Mouse (Mus musculus) embryonic facial prominence, embryonic 13.5 days (tissue): Measurements from ENCODE around the gene Ppp1r12b. TPM values are rescaled to one million over a fixed set of nuclear protein-coding genes. Genes with fewer than 3 reads are reported as not detected.
A peak's percentile ranks its signal among the peaks of the same experiment; 100 is the strongest.

Experiments used
- ATAC-seq: fragments of 200-750 bp; cut with Nextera tagmentation; 2 replicates; pipeline ENCODE4 v1.8.0; 2017; ENCODE audit warnings: low read depth; ENCODE audit not compliant: insufficient number of reproducible peaks, insufficient read depth, low FRiP score, low TSS enrichment
- H3K27ac ChIP-seq: fragments of 300-500 bp; sonication (generic); 2 replicates; pipeline ENCODE4 v1.5.1; 2015; ENCODE audit warnings: moderate library complexity, mild to moderate bottlenecking, inconsistent platforms
- H3K27me3 ChIP-seq: fragments of 300-500 bp; sonication (generic); 2 replicates; pipeline ENCODE4 v1.6.1; 2015; ENCODE audit warnings: mild to moderate bottlenecking, inconsistent platforms
- H3K36me3 ChIP-seq: fragments of 300-500 bp; sonication (generic); 2 replicates; pipeline ENCODE4 v1.6.1; 2015; ENCODE audit warnings: mild to moderate bottlenecking, inconsistent platforms
- H3K4me1 ChIP-seq: fragments of 300-500 bp; sonication (generic); 2 replicates; pipeline ENCODE4 v1.6.1; 2015; ENCODE audit warnings: inconsistent platforms
- H3K4me2 ChIP-seq: fragments of 300-500 bp; sonication (generic); 2 replicates; pipeline ENCODE4 v1.6.1; 2015; ENCODE audit warnings: moderate library complexity, mild to moderate bottlenecking, inconsistent platforms
- H3K4me3 ChIP-seq: fragments of 300-500 bp; sonication (generic); 2 replicates; pipeline ENCODE4 v1.5.1; 2015; ENCODE audit warnings: mild to moderate bottlenecking, inconsistent platforms
- H3K9ac ChIP-seq: fragments of 300-500 bp; sonication (generic); 2 replicates; pipeline ENCODE4 v1.6.1; 2015; ENCODE audit warnings: mild to moderate bottlenecking, inconsistent platforms
- H3K9me3 ChIP-seq: fragments of 300-500 bp; sonication (generic); 2 replicates; pipeline ENCODE4 v1.6.1; 2016; ENCODE audit warnings: inconsistent platforms
- WGBS: fragments of 180-500 bp; shearing (Covaris S2); methylation state at CpG from one replicate; pipeline ENCODE4 v1.1.7; 2015; ENCODE audit warnings: mixed read lengths; 5-methylcytosine and 5-hydroxymethylcytosine counted together
- polyA plus RNA-seq: library from polyadenylated mRNA; unstranded; fragments of >200 nt; fragmentation: Nextera tagmentation; extraction: Ambion mirVana; gene quantifications from 2 replicates; pipeline ENCODE4 v1.2.1, GENCODE M21; 2015

The Ppp1r12b gene
- polyA plus RNA-seq, 1 experiment from 2014 or later, result 9.9 TPM

GRCm38 (mm10) chr1:134790716-134791439 lies 164.9 kb downstream of the Ppp1r12b start:
- WGBS, result 93% methylated on average over 2 of the region's 2 CpGs
- H3K9ac ChIP-seq, result no peak overlapping the region

DNA sequence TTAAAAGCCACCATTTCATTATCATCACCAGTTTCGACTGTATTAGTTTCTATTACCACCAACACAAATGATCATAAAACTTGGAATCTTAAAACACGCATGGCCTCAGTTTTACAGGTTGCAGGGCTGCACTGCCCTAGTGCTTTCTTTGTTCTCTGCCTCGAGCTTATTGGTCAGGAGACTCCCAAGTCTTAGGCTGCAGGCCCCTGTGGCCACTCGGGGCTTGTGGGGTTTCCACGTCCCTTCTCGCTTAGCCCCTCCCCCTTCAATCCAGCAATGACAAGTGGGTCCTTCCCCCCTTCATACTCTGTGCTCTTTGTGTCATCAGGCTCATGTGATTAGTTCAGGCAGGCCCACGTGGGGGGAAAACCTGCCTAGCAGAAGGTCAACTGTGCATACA lies 167.6 kb downstream of the Ppp1r12b start:
- WGBS, result 31% methylated on average over 7 of the region's 7 CpGs
- no peaks in the 10 kb centered on the region for H3K36me3 ChIP-seq
- peaks cover 35% of the 10 kb centered on the region for H3K4me1 ChIP-seq
- H3K9ac ChIP-seq, result no peak overlapping the region
- ATAC-seq, result no peak
- no peak overlapping the region for H3K4me2 ChIP-seq
- no peak overlapping the region for H3K4me3 ChIP-seq
- H3K9me3 ChIP-seq, result no peaks in the 10 kb centered on the region
- no peaks in the 10 kb centered on the region for H3K27me3 ChIP-seq
- H3K27ac ChIP-seq, result peak overlapping the region; percentile 82

More at GRCm38 (mm10) chr1:134790716-134791439, 164.9 kb downstream of the Ppp1r12b start:
- peaks cover 24% of the 10 kb centered on the region for H3K4me1 ChIP-seq
- no peaks in the 10 kb centered on the region for H3K36me3 ChIP-seq
- H3K27me3 ChIP-seq, result no peaks in the 10 kb centered on the region
- H3K9me3 ChIP-seq, result no peaks in the 10 kb centered on the region
- no peak overlapping the region for H3K4me3 ChIP-seq
- no peak overlapping the region for H3K4me2 ChIP-seq
- no peak for ATAC-seq
- H3K27ac ChIP-seq, result no peak overlapping the region

DNA sequence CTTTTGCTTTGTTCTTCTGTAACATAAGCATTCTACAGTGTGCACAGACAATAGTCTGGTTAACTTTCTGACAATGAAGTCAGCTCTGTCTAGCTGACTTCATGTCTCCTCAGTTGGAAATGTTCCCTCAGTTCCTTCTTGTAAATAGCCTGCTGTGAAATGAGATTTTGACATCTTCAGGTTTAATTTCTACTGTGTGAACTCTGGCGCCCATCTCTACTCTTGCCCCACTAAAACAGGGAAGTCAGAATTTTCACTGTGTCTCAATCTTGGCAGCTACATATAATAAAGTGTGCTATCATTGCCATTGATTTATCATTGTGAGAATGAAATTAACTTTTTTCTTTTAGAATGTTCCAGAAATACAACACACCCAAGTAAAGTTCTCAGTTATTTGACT lies 170.8 kb downstream of the Ppp1r12b start:
- H3K27ac ChIP-seq, result peak overlapping the region; percentile 72
- peaks cover 6% of the 10 kb centered on the region; the same call in 1 of the 2 replicates for H3K36me3 ChIP-seq
- 89% methylated on average over 1 of the region's 1 CpGs for WGBS

GRCm38 (mm10) chr1:134784481-134784880 lies 171.3 kb downstream of the Ppp1r12b start:
- Histone ChIP-seq H3K27ac (peak overlapping the region; percentile 72), H3K4me2 (no peak overlapping the region), H3K4me3 (no peak overlapping the region), H3K9ac (0 out of 2 replicates have a peak overlapping the region, but pooled peaks have one; percentile 16), H3K27me3 (no peaks in the 10 kb centered on the region), H3K9me3 (no peaks in the 10 kb centered on the region), H3K4me1 (peaks cover 32% of the 10 kb centered on the region), H3K36me3 (peaks cover 6% of the 10 kb centered on the region; the same call in 1 of the 2 replicates)
- no peak for ATAC-seq
- 55% methylated on average over 6 of the region's 6 CpGs for WGBS

More for the DNA sequence above, 170.8 kb downstream of the Ppp1r12b start:
- H3K4me1 ChIP-seq, result peaks cover 32% of the 10 kb centered on the region
- no peaks in the 10 kb centered on the region for H3K9me3 ChIP-seq
- H3K4me3 ChIP-seq, result no peak overlapping the region
- H3K9ac ChIP-seq, result no peak overlapping the region
- H3K27me3 ChIP-seq, result no peaks in the 10 kb centered on the region
- no peak overlapping the region for H3K4me2 ChIP-seq
- ATAC-seq, result no peak

GRCm38 (mm10) chr1:134783958-134784357 lies 171.8 kb downstream of the Ppp1r12b start:
- peaks cover 6% of the 10 kb centered on the region; the same call in 1 of the 2 replicates for H3K36me3 ChIP-seq
- no peak for ATAC-seq
- whole genome bisulfite sequencing, result 65% methylated on average over 4 of the region's 4 CpGs
- peaks cover 32% of the 10 kb centered on the region for H3K4me1 ChIP-seq
- H3K4me3 ChIP-seq, result no peak overlapping the region
- no peaks in the 10 kb centered on the region for H3K9me3 ChIP-seq
- peak overlapping the region; percentile 72; the same call in 1 of the 2 replicates for H3K27ac ChIP-seq
- H3K4me2 ChIP-seq, result no peak overlapping the region
- H3K9ac ChIP-seq, result 0 out of 2 replicates have a peak overlapping the region, but pooled peaks have one; percentile 16
- no peaks in the 10 kb centered on the region for H3K27me3 ChIP-seq

GRCm38 (mm10) chr1:134782797-134783196 lies 172.9 kb downstream of the Ppp1r12b start:
- Histone ChIP-seq H3K36me3 (peaks cover 6% of the 10 kb centered on the region; the same call in 1 of the 2 replicates), H3K4me2 (no peak overlapping the region), H3K9me3 (no peaks in the 10 kb centered on the region), H3K9ac (no peak overlapping the region), H3K4me3 (no peak overlapping the region), H3K27ac (no peak overlapping the region), H3K4me1 (peaks cover 33% of the 10 kb centered on the region), H3K27me3 (no peaks in the 10 kb centered on the region)
- no peak for ATAC-seq
- 90% methylated on average over 5 of the region's 5 CpGs for WGBS

- Histone ChIP-seq H3K9me3 (no peaks in the 10 kb centered on the region), H3K27me3 (no peaks in the 10 kb centered on the region), H3K36me3 (peaks cover 10% of the 10 kb centered on the region), H3K4me3 (no peak overlapping the region), H3K4me2 (no peak overlapping the region), H3K27ac (peak overlapping the region; percentile 0; the same call in 1 of the 2 replicates), H3K4me1 (peaks cover 46% of the 10 kb centered on the region), H3K9ac (no peak overlapping the region)
- 50% methylated on average over 13 of the region's 13 CpGs for WGBS
- no peak for ATAC-seq
Measured at GRCm38 (mm10) chr1:134777936-134778548, 177.7 kb downstream of the Ppp1r12b start.

GRCm38 (mm10) chr1:134777201-134777885 lies 178.4 kb downstream of the Ppp1r12b start:
- Histone ChIP-seq H3K4me3 (no peak overlapping the region), H3K27ac (peak overlapping the region; percentile 0; the same call in 1 of the 2 replicates), H3K27me3 (no peaks in the 10 kb centered on the region), H3K4me2 (no peak overlapping the region), H3K9me3 (no peaks in the 10 kb centered on the region), H3K4me1 (peaks cover 46% of the 10 kb centered on the region), H3K36me3 (peaks cover 14% of the 10 kb centered on the region), H3K9ac (no peak overlapping the region)
- WGBS, result 80% methylated on average over 12 of the region's 12 CpGs
- ATAC-seq, result no peak

DNA sequence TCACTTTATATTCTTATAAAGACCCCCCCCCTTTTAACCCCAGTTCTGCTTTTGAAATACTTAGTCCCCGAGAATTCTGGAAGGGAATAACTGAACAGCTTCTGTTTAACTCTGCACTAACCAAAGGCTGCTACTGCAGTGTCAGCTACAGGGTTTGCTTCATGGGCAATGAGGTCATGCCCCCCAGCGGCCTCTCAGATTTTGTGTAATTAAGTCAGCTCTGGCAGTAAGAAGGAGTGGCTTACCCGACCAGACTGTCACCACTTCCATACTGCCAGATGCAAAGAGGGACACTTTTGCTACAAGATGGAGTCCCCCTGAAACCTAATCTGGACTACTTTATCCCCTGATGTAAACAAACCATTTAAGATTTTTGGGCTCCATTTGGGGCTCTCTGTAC lies 180.1 kb downstream of the Ppp1r12b start:
- ATAC-seq, result no peak
- no peaks in the 10 kb centered on the region for H3K9me3 ChIP-seq
- H3K4me1 ChIP-seq, result peaks cover 51% of the 10 kb centered on the region
- H3K9ac ChIP-seq, result no peak overlapping the region
- no peak overlapping the region for H3K4me2 ChIP-seq
- 22% methylated on average over 3 of the region's 3 CpGs for WGBS
- peak overlapping the region; percentile 91 for H3K27ac ChIP-seq
- peaks cover 23% of the 10 kb centered on the region for H3K36me3 ChIP-seq
- H3K27me3 ChIP-seq, result no peaks in the 10 kb centered on the region
- H3K4me3 ChIP-seq, result no peak overlapping the region

GRCm38 (mm10) chr1:134774728-134775287 lies 180.9 kb downstream of the Ppp1r12b start:
- H3K9ac ChIP-seq, result no peak overlapping the region
- H3K4me1 ChIP-seq, result peaks cover 51% of the 10 kb centered on the region
- H3K27me3 ChIP-seq, result no peaks in the 10 kb centered on the region
- H3K4me3 ChIP-seq, result no peak overlapping the region
- peaks cover 23% of the 10 kb centered on the region for H3K36me3 ChIP-seq
- no peak for ATAC-seq
- 25% methylated on average over 6 of the region's 6 CpGs for WGBS
- no peaks in the 10 kb centered on the region for H3K9me3 ChIP-seq
- H3K4me2 ChIP-seq, result no peak overlapping the region
- H3K27ac ChIP-seq, result peak overlapping the region; percentile 91

DNA sequence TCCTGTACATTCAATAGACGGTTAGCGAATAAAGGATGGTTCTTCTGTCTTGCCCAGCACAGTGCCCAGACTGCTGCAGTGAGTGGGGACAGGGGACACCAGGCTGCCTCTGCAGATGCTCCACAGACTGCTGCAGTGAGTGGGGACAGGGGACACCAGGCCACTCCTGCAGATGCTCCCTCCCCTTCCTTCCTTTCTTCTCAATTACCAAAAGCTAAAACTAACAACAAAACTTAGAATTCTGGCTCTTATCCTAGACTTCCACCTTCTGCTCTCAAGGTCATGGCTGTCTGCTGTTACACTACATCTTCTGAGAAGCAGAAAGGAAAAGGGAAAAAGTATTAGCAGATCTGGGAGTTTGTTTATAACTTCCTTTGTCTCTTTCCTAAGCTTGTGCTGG lies 181.5 kb downstream of the Ppp1r12b start:
- H3K9me3 ChIP-seq, result no peaks in the 10 kb centered on the region
- no peaks in the 10 kb centered on the region for H3K27me3 ChIP-seq
- H3K36me3 ChIP-seq, result peaks cover 23% of the 10 kb centered on the region
- no peak overlapping the region for H3K4me3 ChIP-seq
- no peak overlapping the region for H3K4me2 ChIP-seq
- H3K4me1 ChIP-seq, result peaks cover 51% of the 10 kb centered on the region
- H3K9ac ChIP-seq, result no peak overlapping the region
- WGBS, result 69% methylated on average over 2 of the region's 2 CpGs
- no peak for ATAC-seq
- peak overlapping the region; percentile 91 for H3K27ac ChIP-seq
